Mouse (Mus musculus) heart, adult 2 months (tissue): ENCODE data around the gene Ehd2. TPM values are rescaled to one million over a fixed set of nuclear protein-coding genes. Genes with fewer than 3 reads are reported as not detected.

Source experiments
- DNase-seq, 2 experiments: peaks; one replicate each; pipeline ENCODE4 v3.0.0; 2021
- H3K27ac ChIP-seq: fragments of 200-600 bp; 2 replicates; pipeline ENCODE4 v1.8.1; 2022
- H3K27me3 ChIP-seq: fragments of 200-500 bp; 2 replicates; pipeline ENCODE4 v1.6.1; 2012; ENCODE audit warnings: mild to moderate bottlenecking, low read length, inconsistent platforms, mixed read lengths; ENCODE audit not compliant: control insufficient read depth, insufficient read depth
- H3K36me3 ChIP-seq: fragments of 200-500 bp; 2 replicates; pipeline ENCODE4 v1.6.1; 2012; ENCODE audit warnings: low read length, inconsistent platforms; ENCODE audit not compliant: control insufficient read depth, insufficient read depth
- H3K4me1 ChIP-seq: fragments of 200-500 bp; 2 replicates; pipeline ENCODE4 v1.6.1; 2011; ENCODE audit warnings: low read length; ENCODE audit not compliant: control insufficient read depth, insufficient read depth
- H3K4me3 ChIP-seq: fragments of 200-600 bp; 2 replicates; pipeline ENCODE4 v1.8.1; 2022
- H3K79me2 ChIP-seq: fragments of 200-500 bp; replicated peaks from 2 replicates; pipeline ENCODE4 v1.6.1; 2012; ENCODE audit warnings: mild to moderate bottlenecking, inconsistent platforms, low read length, moderate library complexity, mixed read lengths; ENCODE audit not compliant: control insufficient read depth, insufficient read depth
- H3K9ac ChIP-seq: fragments of 200-500 bp; 2 replicates; pipeline ENCODE4 v1.6.1; 2012; ENCODE audit warnings: low read depth, mild to moderate bottlenecking, control low read depth, inconsistent platforms, low read length, mixed read lengths
- CTCF ChIP-seq: fragments of 200-600 bp; IDR thresholded peaks from 2 replicates; pipeline ENCODE4 v1.8.1; 2022; ENCODE audit warnings: antibody characterized with exemption, mild to moderate bottlenecking, moderate library complexity
- EP300 ChIP-seq: fragments of 200-500 bp; IDR thresholded peaks from 2 replicates; pipeline ENCODE4 v1.6.1; 2011; ENCODE audit warnings: low read depth, low read length, control low read depth; ENCODE audit not compliant: insufficient read depth
- POLR2A ChIP-seq: fragments of 200-500 bp; IDR thresholded peaks from 2 replicates; pipeline ENCODE4 v1.6.1; 2011; ENCODE audit warnings: mild to moderate bottlenecking, low read depth, low read length, control low read depth; ENCODE audit not compliant: insufficient read depth
- WGBS: fragments of 180-500 bp; shearing (Covaris S2); methylation state at CpG from one replicate; pipeline ENCODE4 v1.1.7; 2018; 5-methylcytosine and 5-hydroxymethylcytosine counted together
- intact Hi-C: fragments of 180-260 bp; cut with DNase I; formaldehyde crosslinking; loops from one replicate; pipeline ENCODE4 v1.15.1; 2025
- polyA plus RNA-seq: library from polyadenylated mRNA; depleted of rRNA; stranded (reverse); fragments of >200 nt; gene quantifications from 2 replicates; pipeline ENCODE4 v1.2.3, GENCODE M21; 2012
- total RNA-seq, 2 experiments: library from RNA; stranded (reverse); gene quantifications; 2 replicates each; pipeline ENCODE4 v1.2.3; 2021

The Ehd2 gene
- total and polyA plus RNA-seq, 3 experiments: 76.8 to 91.3 (median 81.9) TPM

GRCm38 (mm10) chr7:15972247-15972646, 4.9 kb upstream of the Ehd2 start:
- intact Hi-C loops: no loop called here
- 83% methylated on average over 25 of the region's 25 CpGs for WGBS
- Histone ChIP-seq H3K36me3 (no peaks in the 10 kb centered on the region), H3K27ac (no peak overlapping the region), H3K4me3 (no peak overlapping the region), H3K27me3 (no peaks in the 10 kb centered on the region), H3K4me1 (no peaks in the 10 kb centered on the region), H3K9ac (no peak overlapping the region), H3K79me2 (no peaks in the 10 kb centered on the region)
- DNase-seq: no peak
- TF ChIP-seq CTCF (no peak), EP300 (no peak), POLR2A (no peak)

- Histone ChIP-seq H3K9ac (no peak overlapping the region), H3K27me3 (no peaks in the 10 kb centered on the region), H3K79me2 (no peaks in the 10 kb centered on the region), H3K27ac (no peak overlapping the region), H3K4me3 (no peak overlapping the region), H3K36me3 (no peaks in the 10 kb centered on the region), H3K4me1 (no peaks in the 10 kb centered on the region)
- 93% methylated on average over 3 of the region's 3 CpGs for WGBS
- no peak for DNase-seq
- intact Hi-C loops: no loop called here
- no peak for TF ChIP-seq POLR2A
- peak; percentile 57 for TF ChIP-seq CTCF
Measured at GRCm38 (mm10) chr7:15969674-15970073, 2.3 kb upstream of the Ehd2 start.

- H3K4me3 ChIP-seq: no peak overlapping the region
- no peak overlapping the region for H3K27ac ChIP-seq
- H3K36me3 ChIP-seq: peaks cover 3% of the 10 kb centered on the region
- peaks cover under 1% of the 10 kb centered on the region; the same call in 1 of the 2 replicates for H3K4me1 ChIP-seq
- H3K79me2 ChIP-seq: no peaks in the 10 kb centered on the region
- no peak overlapping the region for H3K9ac ChIP-seq
- intact Hi-C loops: no loop called here
- 82% methylated on average over 8 of the region's 8 CpGs for WGBS
- no peak for TF ChIP-seq POLR2A
- TF ChIP-seq EP300: no peak
- TF ChIP-seq CTCF: no peak
- no peak for DNase-seq
- H3K27me3 ChIP-seq: no peaks in the 10 kb centered on the region
Measured at GRCm38 (mm10) chr7:15968322-15968721, 955 bp upstream of the Ehd2 start.

GRCm38 (mm10) chr7:15966489-15966888, 878 bp downstream of the Ehd2 start:
- H3K36me3 ChIP-seq: peaks cover 10% of the 10 kb centered on the region
- H3K9ac ChIP-seq: peak overlapping the region; percentile 92
- H3K27me3 ChIP-seq: no peaks in the 10 kb centered on the region
- H3K27ac ChIP-seq: peak overlapping the region; percentile 97
- peak overlapping the region; percentile 68 for H3K4me3 ChIP-seq
- peak; percentile 39; the same call in 1 of the 2 replicates for TF ChIP-seq POLR2A
- TF ChIP-seq EP300: no peak
- peaks cover 9% of the 10 kb centered on the region for H3K4me1 ChIP-seq
- WGBS: 34% methylated on average over 3 of the region's 3 CpGs
- intact Hi-C loops: no loop called here
- no peaks in the 10 kb centered on the region for H3K79me2 ChIP-seq
- no peak for DNase-seq

- peak overlapping the region; percentile 58 for H3K4me3 ChIP-seq
- WGBS: 35% methylated on average over 32 of the region's 32 CpGs
- peak in 1 of 2 experiments; percentile 60 for DNase-seq
- no peaks in the 10 kb centered on the region for H3K27me3 ChIP-seq
- TF ChIP-seq CTCF (no peak), POLR2A (no peak), EP300 (no peak)
- intact Hi-C loops: no loop called here
- H3K36me3 ChIP-seq: peaks cover 22% of the 10 kb centered on the region
- H3K79me2 ChIP-seq: no peaks in the 10 kb centered on the region
- peaks cover 22% of the 10 kb centered on the region for H3K4me1 ChIP-seq
- peak overlapping the region; percentile 59 for H3K9ac ChIP-seq
- H3K27ac ChIP-seq: peak overlapping the region; percentile 97
Measured at GRCm38 (mm10) chr7:15963798-15964652, 3.3 kb downstream of the Ehd2 start.
